Mouse (Mus musculus) erythroblast, embryonic 14.5 days (primary cell): Measurements from ENCODE around the gene Abcb1b.

Experiments used
- GATA1 ChIP-seq: IDR thresholded peaks from 2 replicates; pipeline ENCODE4 v1.6.1; 2012; ENCODE audit warnings: low read length, inconsistent platforms, mixed read lengths
- TAL1 ChIP-seq: IDR thresholded peaks from 3 replicates; pipeline ENCODE4 v1.6.1; 2012; ENCODE audit warnings: low read length, inconsistent platforms, mixed read lengths

GRCm38 (mm10) chr5:8901001-8901400 lies 103.1 kb downstream of the Abcb1b start:
- TF ChIP-seq GATA1 (no peak), TAL1 (no peak)
